Mouse (Mus musculus): ENCODE data around the gene Trim46. TPM values are rescaled to one million over a fixed set of nuclear protein-coding genes. Genes with fewer than 3 reads are reported as not detected.
A peak's percentile ranks its signal among the peaks of the same experiment; 100 is the strongest.
"Not testable (repeated sequence)": the region's sequence is repeated elsewhere in the genome, so short reads cannot be mapped to it uniquely, and the experiment has no call there.

Gene Trim46
- polyA plus RNA-seq, 1 experiment from 2014 or later, result 57.7 TPM

DNA sequence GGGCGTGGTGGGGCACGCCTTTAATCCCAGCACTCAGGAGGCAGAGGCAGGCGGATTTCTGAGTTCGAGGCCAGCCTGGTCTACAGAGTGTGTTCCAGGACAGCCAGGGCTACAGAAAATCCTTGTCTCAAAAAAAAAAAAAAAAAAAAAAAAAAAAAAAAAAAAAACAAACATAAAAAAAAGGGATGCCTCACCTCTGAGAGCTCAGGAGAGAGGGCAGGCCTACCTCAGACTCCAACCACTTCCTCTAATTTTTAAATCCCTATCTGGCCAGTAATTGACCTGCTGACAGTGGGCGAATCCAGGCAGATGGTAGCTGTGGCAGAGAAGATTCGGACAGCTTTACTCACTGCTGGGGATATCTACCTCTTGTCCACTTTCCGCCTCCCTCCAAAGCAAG lies 29.7 kb downstream of the Trim46 start:
- H3K27ac ChIP-seq (replicated peaks); H3K36me3 ChIP-seq; H3K4me3 ChIP-seq; H3K9ac ChIP-seq (replicated peaks); ATAC-seq (replicated peaks); H3K27me3 ChIP-seq; H3K9me3 ChIP-seq: not testable (repeated sequence)
- H3K4me1 ChIP-seq, result peaks cover 39% of the 10 kb centered on the region
- 67% methylated on average over 7 of the region's 7 CpGs for WGBS
- 0 out of 2 replicates have a peak overlapping the region, but pooled peaks have one; percentile 94 for H3K4me2 ChIP-seq (replicated peaks)

GRCm38 (mm10) chr3:89215853-89216252 lies 30.3 kb downstream of the Trim46 start:
- H3K4me2 ChIP-seq (replicated peaks), result peak overlapping the region; percentile 94
- WGBS, result 1% methylated on average over 6 of the region's 6 CpGs
- no peaks in the 10 kb centered on the region for H3K27me3 ChIP-seq
- H3K9me3 ChIP-seq, result no peaks in the 10 kb centered on the region
- H3K4me1 ChIP-seq, result peaks cover 39% of the 10 kb centered on the region
- peaks cover under 1% of the 10 kb centered on the region; the same call in 1 of the 2 replicates for H3K36me3 ChIP-seq
- H3K4me3 ChIP-seq, result peak overlapping the region; percentile 80
- peak overlapping the region; percentile 79 for H3K9ac ChIP-seq (replicated peaks)
- ATAC-seq (replicated peaks), result peak; percentile 35
- H3K27ac ChIP-seq (replicated peaks), result peak overlapping the region; percentile 98

DNA sequence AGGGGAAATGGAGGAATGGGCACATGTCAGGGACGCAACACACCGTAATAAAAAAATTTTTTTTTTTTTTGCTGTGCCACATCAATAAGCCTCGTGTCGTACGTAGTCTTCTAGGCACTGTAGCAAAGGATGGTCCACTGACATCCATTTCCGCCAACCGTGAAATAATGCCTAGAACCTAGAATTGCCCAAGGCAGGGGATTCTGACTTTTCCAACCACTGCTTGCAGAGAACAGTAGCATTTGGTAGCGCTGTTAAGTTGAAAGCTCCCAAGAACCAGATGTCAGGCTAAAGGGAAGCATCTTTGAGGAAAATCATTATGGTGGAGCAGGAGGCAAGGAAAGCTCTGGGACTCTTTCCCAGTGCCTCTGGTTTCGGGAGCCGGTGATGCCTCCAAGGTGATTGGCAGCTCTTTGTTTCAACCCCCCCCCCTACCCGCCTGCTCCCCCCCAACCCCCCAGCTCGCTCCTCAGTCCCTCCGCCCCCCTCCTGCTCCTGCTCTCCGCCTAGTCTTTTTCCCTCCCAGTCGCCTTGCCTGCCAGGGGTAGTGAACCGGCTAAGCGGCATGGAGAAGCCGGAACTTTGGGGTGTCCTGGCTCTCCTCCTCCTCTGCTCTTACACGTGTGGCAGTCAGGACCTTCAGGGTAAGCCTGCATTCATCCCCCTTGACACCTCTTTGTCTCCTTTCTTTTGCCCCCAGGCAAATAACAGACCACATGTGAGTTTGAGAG lies 31.3 kb downstream of the Trim46 start, which contains the start of gene Thbs3:
Gene Thbs3, plus strand, starts transcription at position 500 of the 731 bp plus-strand sequence.
- Histone ChIP-seq H3K4me2 (replicated peaks) (peak within 1 kb of the TSS; percentile 94), H3K27ac (replicated peaks) (peak within 1 kb of the TSS; percentile 98), H3K36me3 (peaks cover 6% of the 10 kb centered on the region), H3K27me3 (no peaks in the 10 kb centered on the region), H3K4me3 (peak within 1 kb of the TSS; percentile 80), H3K4me1 (peaks cover 39% of the 10 kb centered on the region), H3K9me3 (no peaks in the 10 kb centered on the region), H3K9ac (replicated peaks) (peak within 1 kb of the TSS; percentile 79)
- WGBS, result under 1% methylated on average over 18 of the region's 19 CpGs
- ATAC-seq (replicated peaks), result peak; percentile 2; the same call in 1 of the 2 replicates

GRCm38 (mm10) chr3:89213803-89214530 lies 32.1 kb downstream of the Trim46 start:
- Histone ChIP-seq H3K4me2 (replicated peaks) (peak overlapping the region; percentile 94), H3K4me1 (peaks cover 39% of the 10 kb centered on the region), H3K27ac (replicated peaks) (peak overlapping the region; percentile 98), H3K36me3 (peaks cover 15% of the 10 kb centered on the region), H3K4me3 (peak overlapping the region; percentile 80), H3K27me3 (no peaks in the 10 kb centered on the region), H3K9ac (replicated peaks) (peak overlapping the region; percentile 79), H3K9me3 (no peaks in the 10 kb centered on the region)
- under 1% methylated on average over 67 of the region's 69 CpGs for WGBS
- peak; percentile 85 for ATAC-seq (replicated peaks)

DNA sequence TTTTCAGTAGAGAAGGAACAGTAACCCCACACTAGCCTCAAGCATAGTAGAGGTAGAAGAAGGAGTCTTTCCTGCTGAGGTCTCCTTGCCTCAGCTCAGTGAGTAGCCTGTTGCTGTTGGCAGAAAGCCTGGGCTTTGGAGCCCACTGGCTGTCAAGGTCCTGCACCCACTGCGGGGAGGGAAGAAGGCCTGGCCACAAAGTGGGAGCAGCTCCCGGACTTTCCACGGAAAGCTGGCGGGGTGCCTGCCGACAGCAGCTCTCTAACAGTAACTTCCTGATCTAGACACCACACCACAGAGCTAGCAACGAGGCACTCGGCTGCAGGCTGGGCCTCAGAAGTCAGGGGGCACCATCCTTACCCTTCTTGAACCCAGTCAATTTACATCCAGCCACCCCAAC lies 35.4 kb downstream of the Trim46 start:
- Histone ChIP-seq H3K9me3 (no peaks in the 10 kb centered on the region), H3K4me3 (no peak overlapping the region), H3K9ac (replicated peaks) (no peak overlapping the region), H3K27me3 (no peaks in the 10 kb centered on the region), H3K4me2 (replicated peaks) (no peak overlapping the region), H3K4me1 (peaks cover 27% of the 10 kb centered on the region), H3K27ac (replicated peaks) (no peak overlapping the region), H3K36me3 (peaks cover 44% of the 10 kb centered on the region)
- ATAC-seq (replicated peaks), result no peak
- 81% methylated on average over 7 of the region's 7 CpGs for WGBS

DNA sequence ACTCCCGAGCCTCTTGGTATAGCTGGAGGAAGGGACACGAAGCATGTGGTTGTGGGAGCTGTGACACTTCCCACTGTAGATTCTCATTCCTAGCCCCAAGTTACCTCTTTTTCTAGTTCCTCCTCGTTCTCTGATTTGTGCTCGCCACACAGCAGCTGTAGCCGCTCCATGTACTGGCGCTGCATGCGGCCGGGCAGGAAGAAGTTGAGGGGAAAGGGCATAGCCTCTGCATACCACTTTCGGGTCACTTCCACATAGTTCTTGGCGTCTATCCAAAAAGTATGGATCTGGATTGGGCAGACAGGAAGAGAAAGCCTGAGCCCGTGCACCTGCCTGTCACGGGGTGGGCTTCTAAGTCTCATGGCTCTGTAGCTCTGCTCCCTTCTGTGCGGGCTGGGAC lies 35.9 kb downstream of the Trim46 start:
- Histone ChIP-seq H3K9me3 (no peaks in the 10 kb centered on the region), H3K4me2 (replicated peaks) (no peak overlapping the region), H3K4me1 (peaks cover 21% of the 10 kb centered on the region), H3K4me3 (no peak overlapping the region), H3K27me3 (no peaks in the 10 kb centered on the region), H3K27ac (replicated peaks) (no peak overlapping the region), H3K36me3 (peaks cover 50% of the 10 kb centered on the region), H3K9ac (replicated peaks) (no peak overlapping the region)
- WGBS, result 88% methylated on average over 13 of the region's 13 CpGs
- ATAC-seq (replicated peaks), result no peak

- Histone ChIP-seq H3K9ac (replicated peaks) (no peak overlapping the region), H3K27ac (replicated peaks) (no peak overlapping the region), H3K27me3 (no peaks in the 10 kb centered on the region), H3K36me3 (peaks cover 52% of the 10 kb centered on the region), H3K9me3 (no peaks in the 10 kb centered on the region), H3K4me2 (replicated peaks) (no peak overlapping the region), H3K4me1 (peaks cover 17% of the 10 kb centered on the region), H3K4me3 (no peak overlapping the region)
- ATAC-seq (replicated peaks), result no peak
- WGBS, result 85% methylated on average over 7 of the region's 7 CpGs
Measured at GRCm38 (mm10) chr3:89209731-89210130, 36.4 kb downstream of the Trim46 start.

DNA sequence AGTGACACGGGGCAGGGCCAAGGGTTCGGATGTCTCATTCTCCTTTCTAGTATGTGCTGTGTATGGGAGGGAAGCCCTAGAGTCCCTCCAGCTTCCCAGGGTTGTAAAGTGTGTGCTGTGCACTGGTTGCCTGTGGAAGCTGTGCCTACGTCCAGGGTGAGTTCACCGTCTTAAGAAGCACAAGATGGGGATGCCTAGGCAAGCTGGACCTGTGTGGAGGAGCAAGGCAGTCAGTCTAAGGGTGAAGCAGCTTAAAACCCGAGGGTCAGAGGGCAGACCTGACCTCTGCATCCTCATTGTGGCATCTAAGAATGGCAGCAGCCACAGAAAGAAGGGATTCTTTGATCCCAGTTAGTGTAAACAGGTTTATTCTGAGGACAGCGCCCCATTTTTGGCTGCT lies 37.4 kb downstream of the Trim46 start:
- Histone ChIP-seq H3K4me3 (no peak overlapping the region), H3K4me2 (replicated peaks) (no peak overlapping the region), H3K36me3 (peaks cover 59% of the 10 kb centered on the region), H3K9me3 (no peaks in the 10 kb centered on the region), H3K27me3 (no peaks in the 10 kb centered on the region), H3K9ac (replicated peaks) (no peak overlapping the region), H3K4me1 (peaks cover 13% of the 10 kb centered on the region), H3K27ac (replicated peaks) (no peak overlapping the region)
- ATAC-seq (replicated peaks), result no peak
- WGBS, result 90% methylated on average over 6 of the region's 6 CpGs

DNA sequence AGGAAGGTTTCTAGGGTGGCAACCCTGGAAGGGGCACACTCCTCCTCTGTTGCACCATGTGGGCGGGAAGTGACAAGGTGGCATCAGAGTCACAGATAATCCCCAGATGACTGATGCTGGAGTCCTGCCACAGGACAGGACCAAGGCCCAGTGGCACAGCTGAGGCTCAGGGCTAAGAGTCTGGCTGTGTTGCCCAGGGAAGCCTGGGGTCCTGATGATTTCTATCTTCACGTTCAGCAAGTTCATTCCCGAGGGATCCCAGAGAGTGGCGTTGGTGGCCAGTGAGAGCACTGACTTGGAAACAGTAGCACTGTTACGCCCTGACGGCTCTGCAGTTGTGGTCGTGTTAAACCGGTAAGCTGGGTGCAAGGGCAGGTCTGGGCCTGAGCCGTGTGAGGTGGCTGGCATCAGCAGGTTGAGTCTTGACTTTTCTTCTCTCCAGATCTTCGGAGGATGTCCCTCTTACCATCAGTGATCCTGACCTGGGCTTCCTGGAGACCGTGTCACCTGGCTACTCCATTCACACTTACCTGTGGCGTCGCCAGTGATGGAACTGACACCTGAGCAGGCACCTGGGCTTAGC lies 37.9 kb downstream of the Trim46 start:
- Histone ChIP-seq H3K4me1 (peaks cover 14% of the 10 kb centered on the region), H3K27me3 (no peaks in the 10 kb centered on the region), H3K27ac (replicated peaks) (no peak overlapping the region), H3K36me3 (peaks cover 59% of the 10 kb centered on the region), H3K4me2 (replicated peaks) (no peak overlapping the region), H3K9ac (replicated peaks) (no peak overlapping the region), H3K9me3 (no peaks in the 10 kb centered on the region), H3K4me3 (no peak overlapping the region)
- WGBS, result 91% methylated on average over 13 of the region's 13 CpGs
- ATAC-seq (replicated peaks), result no peak

DNA sequence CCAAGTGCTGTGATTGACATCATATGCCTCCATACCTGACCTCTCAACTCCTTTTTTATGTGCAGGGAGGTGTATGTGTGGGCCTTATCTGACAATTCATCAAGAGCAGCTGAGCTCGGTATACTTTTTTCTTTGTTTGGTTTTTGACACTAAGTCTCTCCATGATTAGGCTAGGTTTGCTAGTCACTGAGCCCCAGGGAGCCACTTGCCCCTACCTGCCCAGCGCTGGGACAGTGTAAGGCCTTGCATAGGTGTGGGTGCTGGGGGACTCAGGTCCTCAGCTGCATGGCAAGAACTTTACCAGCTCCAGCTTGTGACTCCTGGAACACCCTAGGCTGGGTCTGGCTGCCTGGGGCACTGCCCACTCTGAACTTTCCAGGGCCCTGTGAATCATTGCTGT lies 39.4 kb downstream of the Trim46 start:
- peaks cover 59% of the 10 kb centered on the region for H3K36me3 ChIP-seq

GRCm38 (mm10) chr3:89206079-89206478 lies 40.0 kb downstream of the Trim46 start:
- Histone ChIP-seq H3K4me3 (no peak overlapping the region), H3K4me2 (replicated peaks) (no peak overlapping the region), H3K9me3 (no peaks in the 10 kb centered on the region), H3K27ac (replicated peaks) (no peak overlapping the region), H3K36me3 (peaks cover 59% of the 10 kb centered on the region), H3K9ac (replicated peaks) (no peak overlapping the region), H3K4me1 (peaks cover 6% of the 10 kb centered on the region), H3K27me3 (no peaks in the 10 kb centered on the region)
- ATAC-seq (replicated peaks), result no peak
- WGBS, result 92% methylated on average over 7 of the region's 7 CpGs

More for the DNA sequence above, 39.4 kb downstream of the Trim46 start:
- Histone ChIP-seq H3K4me2 (replicated peaks) (no peak overlapping the region), H3K4me3 (no peak overlapping the region), H3K4me1 (peaks cover 6% of the 10 kb centered on the region), H3K27me3 (no peaks in the 10 kb centered on the region), H3K9me3 (no peaks in the 10 kb centered on the region), H3K9ac (replicated peaks) (no peak overlapping the region), H3K27ac (replicated peaks) (no peak overlapping the region)
- 95% methylated on average over 2 of the region's 2 CpGs for WGBS
- no peak for ATAC-seq (replicated peaks)

DNA sequence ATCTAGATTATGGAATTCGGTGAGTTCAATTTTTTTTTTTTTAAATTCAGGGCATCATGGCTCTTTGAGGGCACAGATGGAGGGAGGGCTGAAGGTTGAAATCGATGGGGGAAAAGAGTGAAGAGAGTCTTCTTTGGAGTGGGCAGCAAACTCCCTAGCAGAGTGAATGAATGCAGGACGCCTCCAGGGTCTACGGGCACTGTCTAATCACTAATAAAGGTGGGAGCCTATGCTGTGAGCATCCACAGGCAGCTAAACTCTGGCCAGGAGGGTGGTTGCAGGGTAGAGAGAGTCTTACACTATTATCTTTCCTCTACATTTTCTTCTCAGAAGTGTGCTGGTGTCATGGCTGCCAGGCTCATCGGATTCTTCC lies 43.0 kb downstream of the Trim46 start:
- Histone ChIP-seq H3K4me2 (replicated peaks) (peak overlapping the region; percentile 60), H3K4me3 (peak overlapping the region; percentile 62), H3K9ac (replicated peaks) (peak overlapping the region; percentile 59), H3K27me3 (no peaks in the 10 kb centered on the region), H3K36me3 (peaks cover 35% of the 10 kb centered on the region), H3K9me3 (no peaks in the 10 kb centered on the region), H3K27ac (replicated peaks) (peak overlapping the region; percentile 70), H3K4me1 (peaks cover 6% of the 10 kb centered on the region)
- WGBS, result 44% methylated on average over 5 of the region's 5 CpGs
- ATAC-seq (replicated peaks), result peak; percentile 24; the same call in 1 of the 2 replicates

Data from forebrain, embryonic 15.5 days (tissue).